Mouse (Mus musculus) hindlimb bud, embryonic 11.5 days (tissue): ENCODE measurements at regions not wholly inside any gene's neighbourhood (a gene's known extent, or its start where the extent isn't known, plus 50 kb on each side); places are given as distances from the start of the nearest gene placed in this dataset.

Experiments used
- DNase-seq: peaks from one replicate; pipeline ENCODE4 v3.0.0-alpha.2; 2012; ENCODE audit warnings: low read depth, low spot score; ENCODE audit errors: extremely low spot score

GRCm38 (mm10) chrY:4150031-4150430, 378.6 kb downstream of the Gm3376 start:
- peak; percentile 100 for DNase-seq

GRCm38 (mm10) chrY:4150681-4151080, 379.2 kb downstream of the Gm3376 start:
- peak; percentile 72 for DNase-seq

DNA sequence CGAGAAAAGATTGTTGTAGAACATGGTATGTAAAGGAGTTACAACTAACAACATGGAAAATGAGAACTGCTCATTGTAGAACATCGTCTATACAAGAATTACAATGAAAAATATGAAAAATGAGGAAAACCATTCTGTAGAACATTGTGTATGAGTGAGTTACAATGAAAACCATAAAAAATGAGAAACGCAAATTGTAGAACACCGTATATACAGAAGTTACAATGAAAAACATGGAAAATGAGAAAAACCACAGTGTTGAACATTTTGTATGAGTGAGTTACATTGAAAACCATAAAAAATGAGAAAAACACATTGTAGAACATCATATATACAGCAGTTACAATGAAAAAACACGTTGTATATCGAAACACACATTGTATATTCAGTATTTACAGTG, 381.5 kb downstream of the Gm3376 start:
- peak; percentile 78 for DNase-seq

- DNase-seq: no peak
These were observed 388.9 kb downstream of the Gm3376 start for GRCm38 (mm10) chrY:4160371-4160770.
